Mouse (Mus musculus): ENCODE measurements around the gene Yy1.

DNA sequence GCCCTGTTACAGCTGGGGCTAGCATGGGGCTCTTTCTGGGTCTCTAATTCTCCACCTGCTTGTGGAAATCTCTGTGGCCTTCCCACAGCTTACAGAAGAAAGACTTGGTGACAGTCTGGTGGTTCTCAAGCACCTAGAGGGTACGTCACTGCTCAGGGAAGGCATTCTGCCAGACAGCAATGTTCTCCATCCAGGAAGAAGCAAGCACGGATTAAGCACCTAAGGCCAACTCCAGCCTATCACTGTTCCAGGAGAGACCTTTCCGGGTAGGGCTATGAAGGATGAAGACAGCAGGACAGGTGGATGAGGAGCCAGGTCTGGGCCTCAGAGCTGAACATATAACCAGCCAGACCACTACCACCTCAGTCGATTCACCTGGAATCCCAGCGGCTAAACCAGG lies 42.0 kb downstream of the Yy1 start:
- TF ChIP-seq CTCF (IDR thresholded peaks at IDR 0.05; ENCODE audit: low read depth) (no peak), EP300 (IDR thresholded peaks at IDR 0.05; ENCODE audit: low read depth) (no peak)
